Mouse (Mus musculus): ENCODE data around the gene Prkcb.

DNA sequence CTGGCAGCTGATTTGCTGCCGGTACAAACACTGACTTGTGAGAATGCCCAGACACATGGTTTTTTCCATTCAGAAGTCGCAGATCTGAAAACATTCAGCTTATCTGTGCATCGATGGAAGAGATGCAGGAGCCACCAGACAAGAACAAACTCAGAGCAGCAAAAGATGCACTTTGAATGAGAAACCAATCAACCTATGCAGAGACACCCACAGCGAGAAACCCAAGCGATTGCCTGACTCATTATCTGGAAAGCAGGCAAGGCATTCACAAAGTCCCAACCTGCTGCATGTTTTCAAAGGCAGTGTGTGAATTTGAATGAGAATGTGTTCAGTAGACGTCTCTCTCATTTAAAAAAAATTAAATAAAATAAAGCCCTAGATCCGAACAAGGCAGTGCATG, 386.7 kb downstream of the Prkcb start:
- TF ChIP-seq GATA1 (IDR thresholded peaks at IDR 0.05; ENCODE audit: borderline replicate concordance, low read length) (no peak), FLI1 (IDR thresholded peaks at IDR 0.05; ENCODE audit: low read length) (no peak)

Measured in megakaryocyte, embryonic 14.5 days (primary cell).